Mouse (Mus musculus) spleen, adult 2 months (tissue): ENCODE measurements around the gene Grin2c. TPM values are rescaled to one million over a fixed set of nuclear protein-coding genes. Genes with fewer than 3 reads are reported as not detected.
A peak's percentile ranks its signal among the peaks of the same experiment; 100 is the strongest.

Experiments
- DNase-seq, 2 experiments: peaks; one replicate each; pipeline versions ENCODE4 v3.0.0 to v3.0.0-alpha.2; 2012 to 2021; ENCODE audit warnings: low spot score in 2 of 2, low read depth in 1 of 2
- H3K27ac ChIP-seq: fragments of 200-500 bp; 2 replicates; pipeline ENCODE4 v1.5.1; 2012; ENCODE audit warnings: low read length, inconsistent platforms; ENCODE audit not compliant: insufficient read depth
- H3K27me3 ChIP-seq: fragments of 200-500 bp; 2 replicates; pipeline ENCODE4 v1.6.1; 2012; ENCODE audit warnings: mild to moderate bottlenecking, moderate library complexity, low read length, inconsistent platforms; ENCODE audit not compliant: control insufficient read depth, insufficient read depth
- H3K36me3 ChIP-seq: fragments of 200-500 bp; 2 replicates; pipeline ENCODE4 v1.6.1; 2012; ENCODE audit warnings: mild to moderate bottlenecking, low read length, inconsistent platforms; ENCODE audit not compliant: control insufficient read depth, insufficient read depth
- H3K4me1 ChIP-seq: fragments of 200-500 bp; 2 replicates; pipeline ENCODE4 v1.6.1; 2011; ENCODE audit warnings: inconsistent platforms; ENCODE audit not compliant: control insufficient read depth, insufficient read depth, insufficient read length
- H3K4me3 ChIP-seq: fragments of 200-500 bp; 2 replicates; pipeline ENCODE4 v1.5.1; 2011; ENCODE audit warnings: mild to moderate bottlenecking, inconsistent platforms; ENCODE audit not compliant: insufficient read depth, insufficient read length; ENCODE audit errors: extremely low read depth
- CTCF ChIP-seq: fragments of 200-500 bp; IDR thresholded peaks from 2 replicates; pipeline ENCODE4 v1.5.1; 2011; ENCODE audit warnings: mild to moderate bottlenecking, inconsistent platforms; ENCODE audit not compliant: insufficient read depth, insufficient read length, insufficient replicate concordance; ENCODE audit errors: extremely low read depth
- POLR2A ChIP-seq: fragments of 200-500 bp; IDR thresholded peaks from 2 replicates; pipeline ENCODE4 v1.6.1; 2011; ENCODE audit warnings: low read depth, low read length, inconsistent platforms
- WGBS: fragments of 180-500 bp; shearing (Covaris S2); methylation state at CpG from one replicate; pipeline ENCODE4 v1.1.7; 2018; 5-methylcytosine and 5-hydroxymethylcytosine counted together
- polyA plus RNA-seq: library from polyadenylated mRNA; depleted of rRNA; stranded (reverse); fragments of >200 nt; gene quantifications from 2 replicates; pipeline ENCODE4 v1.2.3, GENCODE M21; 2012

Grin2c gene
- polyA plus RNA-seq, 1 experiment, result 13.7 TPM

- Histone ChIP-seq H3K27me3 (no peaks in the 10 kb centered on the region), H3K4me3 (peak within 1 kb of the TSS; percentile 79), H3K27ac (peak within 1 kb of the TSS; percentile 89), H3K36me3 (no peaks in the 10 kb centered on the region; the same call in 1 of the 2 replicates), H3K4me1 (peaks cover 14% of the 10 kb centered on the region; the same call in 1 of the 2 replicates)
- TF ChIP-seq POLR2A (peak; percentile 97), CTCF (no peak)
- DNase-seq, result peak; percentile 99 to 100
- WGBS, result under 1% methylated on average over 42 of the region's 42 CpGs
Observed at GRCm38 (mm10) chr11:115276780-115277603, 9.9 kb upstream of the Grin2c start, which contains the start of gene Fdxr. Gene Fdxr (minus strand): TSS chr11:115277050.

- no peak for DNase-seq
- 55% methylated on average over 3 of the region's 3 CpGs for WGBS
- Histone ChIP-seq H3K27me3 (no peaks in the 10 kb centered on the region), H3K4me1 (peaks cover 14% of the 10 kb centered on the region; the same call in 1 of the 2 replicates), H3K36me3 (peaks cover 5% of the 10 kb centered on the region; the same call in 1 of the 2 replicates), H3K27ac (no peak overlapping the region), H3K4me3 (no peak overlapping the region)
- TF ChIP-seq POLR2A (no peak), CTCF (no peak)
Observed at GRCm38 (mm10) chr11:115275954-115276353, 8.9 kb upstream of the Grin2c start.

GRCm38 (mm10) chr11:115275509-115275908, 8.5 kb upstream of the Grin2c start:
- Histone ChIP-seq H3K27me3 (no peaks in the 10 kb centered on the region), H3K36me3 (peaks cover 5% of the 10 kb centered on the region; the same call in 1 of the 2 replicates), H3K4me3 (no peak overlapping the region), H3K4me1 (peaks cover 14% of the 10 kb centered on the region; the same call in 1 of the 2 replicates), H3K27ac (no peak overlapping the region)
- DNase-seq, result no peak
- 56% methylated on average over 6 of the region's 6 CpGs for WGBS
- TF ChIP-seq CTCF (no peak), POLR2A (no peak)

GRCm38 (mm10) chr11:115274771-115275170, 7.7 kb upstream of the Grin2c start:
- Histone ChIP-seq H3K4me1 (peaks cover 14% of the 10 kb centered on the region; the same call in 1 of the 2 replicates), H3K27me3 (no peaks in the 10 kb centered on the region), H3K27ac (no peak overlapping the region), H3K4me3 (no peak overlapping the region), H3K36me3 (peaks cover 5% of the 10 kb centered on the region; the same call in 1 of the 2 replicates)
- WGBS, result 89% methylated on average over 6 of the region's 6 CpGs
- no peak for TF ChIP-seq CTCF
- TF ChIP-seq POLR2A, result no peak
- DNase-seq, result no peak

GRCm38 (mm10) chr11:115274178-115274577, 7.1 kb upstream of the Grin2c start:
- WGBS, result 87% methylated on average over 7 of the region's 7 CpGs
- no peak for TF ChIP-seq CTCF
- no peak for TF ChIP-seq POLR2A
- Histone ChIP-seq H3K4me3 (no peak overlapping the region), H3K4me1 (peaks cover 14% of the 10 kb centered on the region; the same call in 1 of the 2 replicates), H3K36me3 (peaks cover 9% of the 10 kb centered on the region), H3K27me3 (no peaks in the 10 kb centered on the region), H3K27ac (no peak overlapping the region)
- no peak for DNase-seq

- WGBS, result 82% methylated on average over 7 of the region's 7 CpGs
- no peak overlapping the region for H3K27ac ChIP-seq
- no peaks in the 10 kb centered on the region for H3K27me3 ChIP-seq
- H3K4me1 ChIP-seq, result peaks cover 14% of the 10 kb centered on the region; the same call in 1 of the 2 replicates
- H3K36me3 ChIP-seq, result peaks cover 9% of the 10 kb centered on the region
- DNase-seq, result no peak
- TF ChIP-seq CTCF (no peak), POLR2A (no peak)
- H3K4me3 ChIP-seq, result no peak overlapping the region
Observed at GRCm38 (mm10) chr11:115273735-115274134, 6.7 kb upstream of the Grin2c start.
